Mouse (Mus musculus) midbrain, postnatal 0 days (tissue): ENCODE data around the gene Slc7a5. TPM values are rescaled to one million over a fixed set of nuclear protein-coding genes. Genes with fewer than 3 reads are reported as not detected.

Experiments
- ATAC-seq: fragments of 200-750 bp; cut with Nextera tagmentation; 2 replicates; pipeline ENCODE4 v1.8.0; 2017; ENCODE audit warnings: moderate number of reproducible peaks, mild to moderate bottlenecking, moderate TSS enrichment, moderate library complexity; ENCODE audit not compliant: low FRiP score
- DNase-seq: peaks from one replicate; pipeline ENCODE4 v3.0.0-alpha.2; 2015; ENCODE audit warnings: low spot score
- H3K27ac ChIP-seq: fragments of 300-500 bp; sonication (generic); 2 replicates; pipeline ENCODE4 v1.5.1; 2014; ENCODE audit warnings: low read depth, mild to moderate bottlenecking, low read length, mixed read lengths
- H3K27me3 ChIP-seq: fragments of 300-500 bp; sonication (generic); 2 replicates; pipeline ENCODE4 v1.6.1; 2014; ENCODE audit warnings: low read length, control low read depth, mixed read lengths; ENCODE audit not compliant: insufficient read depth
- H3K36me3 ChIP-seq: fragments of 300-500 bp; sonication (generic); 2 replicates; pipeline ENCODE4 v1.6.1; 2014; ENCODE audit warnings: low read length, control low read depth, mixed read lengths; ENCODE audit not compliant: insufficient read depth
- H3K4me1 ChIP-seq: fragments of 300-500 bp; sonication (generic); 2 replicates; pipeline ENCODE4 v1.6.1; 2014; ENCODE audit warnings: mild to moderate bottlenecking, control low read depth, antibody characterized with exemption, low read length, mixed read lengths; ENCODE audit not compliant: insufficient read depth
- H3K4me2 ChIP-seq: fragments of 300-500 bp; sonication (generic); 2 replicates; pipeline ENCODE4 v1.6.1; 2014; ENCODE audit warnings: low read depth, mild to moderate bottlenecking, low read length, mixed read lengths; ENCODE audit not compliant: poor library complexity, severe bottlenecking
- H3K4me3 ChIP-seq: fragments of 300-500 bp; sonication (generic); 2 replicates; pipeline ENCODE4 v1.5.1; 2014; ENCODE audit warnings: low read depth, mild to moderate bottlenecking, low read length, moderate library complexity
- H3K9ac ChIP-seq: fragments of 300-500 bp; sonication (generic); replicated peaks from 2 replicates; pipeline ENCODE4 v1.6.1; 2014; ENCODE audit warnings: mild to moderate bottlenecking, low read length, moderate library complexity, mixed read lengths; ENCODE audit not compliant: poor library complexity, severe bottlenecking
- H3K9me3 ChIP-seq: fragments of 300-500 bp; sonication (generic); 2 replicates; pipeline ENCODE4 v1.6.1; 2016; ENCODE audit warnings: low read length, control low read depth
- CTCF ChIP-seq: IDR thresholded peaks from 2 replicates; pipeline ENCODE4 v1.5.1; 2016; ENCODE audit warnings: antibody characterized with exemption, mild to moderate bottlenecking
- WGBS: fragments of 180-500 bp; shearing (Covaris S2); extraction: QIAGEN DNeasy Blood & Tissue Kit; methylation state at CpG from one replicate; pipeline ENCODE4 v1.1.7; 2014; 5-methylcytosine and 5-hydroxymethylcytosine counted together
- polyA plus RNA-seq: library from polyadenylated mRNA; unstranded; fragments of >200 nt; fragmentation: Nextera tagmentation; extraction: Ambion mirVana; gene quantifications from 2 replicates; pipeline ENCODE4 v1.2.1, GENCODE M21; 2015
- total RNA-seq: library from RNA; depleted of rRNA; stranded (reverse); fragments of >200 nt; gene quantifications from 2 replicates; pipeline ENCODE4 v1.2.3, GENCODE M21; 2014

Gene Slc7a5
- total and polyA plus RNA-seq, 2 experiments from 2014 or later, result 64.5 to 115 TPM

- WGBS, result 91% methylated on average over 8 of the region's 8 CpGs
- ATAC-seq (no peak), DNase-seq (no peak)
- Histone ChIP-seq H3K4me1 (no peaks in the 10 kb centered on the region), H3K36me3 (no peaks in the 10 kb centered on the region), H3K4me2 (no peak overlapping the region), H3K27me3 (no peaks in the 10 kb centered on the region), H3K9me3 (no peaks in the 10 kb centered on the region), H3K4me3 (no peak overlapping the region), H3K27ac (no peak overlapping the region), H3K9ac (no peak overlapping the region)
- TF ChIP-seq CTCF, result no peak
Observed at GRCm38 (mm10) chr8:121865356-121865755, 42.1 kb downstream of the Slc7a5 start.

GRCm38 (mm10) chr8:121861806-121862548, 45.5 kb downstream of the Slc7a5 start:
- no peak overlapping the region for H3K27ac ChIP-seq
- no peak overlapping the region for H3K9ac ChIP-seq
- WGBS, result 58% methylated on average over 10 of the region's 12 CpGs
- no peak overlapping the region for H3K4me2 ChIP-seq
- DNase-seq (no peak), ATAC-seq (0 out of 2 replicates have a peak, but pooled peaks have one; percentile 23)
- H3K36me3 ChIP-seq, result no peaks in the 10 kb centered on the region
- H3K4me1 ChIP-seq, result no peaks in the 10 kb centered on the region
- H3K9me3 ChIP-seq, result no peaks in the 10 kb centered on the region
- no peak for TF ChIP-seq CTCF
- H3K27me3 ChIP-seq, result no peaks in the 10 kb centered on the region
- no peak overlapping the region for H3K4me3 ChIP-seq

- no peaks in the 10 kb centered on the region for H3K9me3 ChIP-seq
- no peak overlapping the region for H3K4me2 ChIP-seq
- 56% methylated on average over 6 of the region's 6 CpGs for WGBS
- no peak for TF ChIP-seq CTCF
- DNase-seq, result no peak
- no peak overlapping the region for H3K27ac ChIP-seq
- H3K27me3 ChIP-seq, result no peaks in the 10 kb centered on the region
- H3K36me3 ChIP-seq, result no peaks in the 10 kb centered on the region
- no peak overlapping the region for H3K9ac ChIP-seq
- no peak for ATAC-seq
- H3K4me3 ChIP-seq, result no peak overlapping the region
- no peaks in the 10 kb centered on the region for H3K4me1 ChIP-seq
Observed at GRCm38 (mm10) chr8:121861276-121861675, 46.2 kb downstream of the Slc7a5 start.

- H3K36me3 ChIP-seq, result no peaks in the 10 kb centered on the region
- no peaks in the 10 kb centered on the region for H3K4me1 ChIP-seq
- no peak overlapping the region for H3K9ac ChIP-seq
- H3K27ac ChIP-seq, result no peak overlapping the region
- no peak overlapping the region for H3K4me2 ChIP-seq
- peak; percentile 57 for DNase-seq
- no peaks in the 10 kb centered on the region for H3K27me3 ChIP-seq
- no peak overlapping the region for H3K4me3 ChIP-seq
- no peak for TF ChIP-seq CTCF
- 39% methylated on average over 2 of the region's 2 CpGs for whole genome bisulfite sequencing
- no peaks in the 10 kb centered on the region for H3K9me3 ChIP-seq
- no peak for ATAC-seq
Observed at GRCm38 (mm10) chr8:121857747-121858146, 49.7 kb downstream of the Slc7a5 start.

GRCm38 (mm10) chr8:121857331-121857730, 50.2 kb downstream of the Slc7a5 start:
- H3K27ac ChIP-seq, result no peak overlapping the region
- no peaks in the 10 kb centered on the region for H3K27me3 ChIP-seq
- H3K4me1 ChIP-seq, result no peaks in the 10 kb centered on the region
- H3K4me2 ChIP-seq, result no peak overlapping the region
- 53% methylated on average over 9 of the region's 9 CpGs for WGBS
- no peak for TF ChIP-seq CTCF
- DNase-seq (no peak), ATAC-seq (no peak)
- H3K36me3 ChIP-seq, result no peaks in the 10 kb centered on the region
- H3K9me3 ChIP-seq, result no peaks in the 10 kb centered on the region
- no peak overlapping the region for H3K4me3 ChIP-seq
- H3K9ac ChIP-seq, result no peak overlapping the region

- Histone ChIP-seq H3K4me3 (no peak overlapping the region), H3K27me3 (no peaks in the 10 kb centered on the region), H3K4me2 (no peak overlapping the region), H3K27ac (no peak overlapping the region; the same call in 1 of the 2 replicates), H3K4me1 (peaks cover 6% of the 10 kb centered on the region; the same call in 1 of the 2 replicates), H3K9me3 (no peaks in the 10 kb centered on the region), H3K9ac (no peak overlapping the region), H3K36me3 (no peaks in the 10 kb centered on the region)
- DNase-seq (peak; percentile 45), ATAC-seq (no peak)
- WGBS, result 68% methylated on average over 14 of the region's 14 CpGs
- TF ChIP-seq CTCF, result no peak
Observed at GRCm38 (mm10) chr8:121856071-121856746, 51.3 kb downstream of the Slc7a5 start.
